31 mouse cellular contexts compared by ENCODE assay signal in the genomic region with DNA sequence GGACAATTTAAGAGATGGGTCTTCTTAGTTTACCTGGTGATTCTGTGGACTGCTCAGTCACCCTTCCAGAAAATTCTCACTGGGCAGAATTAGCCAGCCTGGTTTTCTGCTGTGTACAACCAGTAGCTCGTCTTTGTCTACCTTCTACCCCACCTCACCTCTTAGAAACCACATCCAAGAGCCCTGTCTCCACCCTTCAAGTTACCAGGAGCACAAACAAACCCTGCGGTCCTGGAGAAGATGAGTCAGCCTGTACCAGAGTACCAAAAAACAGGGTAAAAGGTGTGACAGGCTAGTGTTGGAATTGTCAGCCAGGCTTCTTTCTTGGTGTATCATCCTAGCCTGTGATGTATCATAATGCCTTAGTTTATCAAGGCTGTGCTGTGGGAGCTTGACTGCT. TPM values are rescaled to one million over a fixed set of nuclear protein-coding genes. Genes with fewer than 3 reads are reported as not detected.
DNase-seq lines count a peak whose midpoint lies in the region; ATAC-seq and TF ChIP-seq lines count a peak whose summit lies in the region.
"Had no signal": no experiment of that assay in that cellular context is flagged by ENCODE, and none has a peak within 500 bp of the region (broad histone marks: within the 10 kb centered on the region; RNA-seq: fewer than 3 reads in every experiment).

No protein-coding gene starts in this region.

- H3K9ac ChIP-seq in intestine, postnatal 0 days (ENCODE audit: low read depth, low read length): no peak overlapping the region
- H3K9ac ChIP-seq in intestine, embryonic 16.5 days (ENCODE audit: low read depth, low read length): no peak overlapping the region
- H3K9ac ChIP-seq: embryonic facial prominence, embryonic 15.5 days; forebrain, embryonic 12.5 days had no signal

- ATAC-seq in intestine, postnatal 0 days: no peak
- no peak for ATAC-seq in intestine, embryonic 16.5 days
- ATAC-seq: forebrain, embryonic 16.5 days; Patski had no signal

- no peak overlapping the region for H3K4me2 ChIP-seq in intestine, postnatal 0 days (replicated peaks; ENCODE audit: low read depth)
- no peak overlapping the region for H3K4me2 ChIP-seq in intestine, embryonic 16.5 days (ENCODE audit: low read depth, low read length)
- H3K4me2 ChIP-seq: embryonic facial prominence, embryonic 15.5 days; forebrain, embryonic 12.5 days; hindbrain, embryonic 13.5 days had no signal

- 0 out of 2 replicates have a peak, but pooled peaks cover 7% of the 10 kb centered on the region for H3K4me1 ChIP-seq in intestine, postnatal 0 days (replicated peaks; ENCODE audit: control insufficient read depth, insufficient read depth, low read length)
- peaks cover 10% of the 10 kb centered on the region; the same call in 1 of the 2 replicates for H3K4me1 ChIP-seq in intestine, embryonic 16.5 days (ENCODE audit: control insufficient read depth, insufficient read depth, low read length)
- H3K4me1 ChIP-seq in limb, embryonic 10.5 days: peaks cover 22% of the 10 kb centered on the region; the same call in 1 of the 2 replicates
- peaks cover 21% of the 10 kb centered on the region for H3K4me1 ChIP-seq in hindbrain, embryonic 10.5 days (replicated peaks)

- H3K36me3 ChIP-seq in intestine, postnatal 0 days (ENCODE audit: control insufficient read depth, insufficient read depth): no peaks in the 10 kb centered on the region
- no peaks in the 10 kb centered on the region for H3K36me3 ChIP-seq in intestine, embryonic 16.5 days (ENCODE audit: control insufficient read depth, insufficient read depth, low read length)
- H3K36me3 ChIP-seq in limb, embryonic 10.5 days: no peaks in the 10 kb centered on the region
- no peaks in the 10 kb centered on the region for H3K36me3 ChIP-seq in hindbrain, embryonic 10.5 days
- H3K36me3 ChIP-seq: embryonic facial prominence, embryonic 15.5 days; forebrain, embryonic 12.5 days; hindbrain, embryonic 13.5 days had no signal

- H3K27ac ChIP-seq in intestine, postnatal 0 days (ENCODE audit: low read depth, low read length): 0 out of 2 replicates have a peak overlapping the region, but pooled peaks have one; percentile 5
- no peak overlapping the region for H3K27ac ChIP-seq in intestine, embryonic 16.5 days (ENCODE audit: low read length)
- H3K27ac ChIP-seq in limb, embryonic 10.5 days: 0 out of 2 replicates have a peak overlapping the region, but pooled peaks have one; percentile 27
- no peak overlapping the region for H3K27ac ChIP-seq in hindbrain, embryonic 10.5 days
- H3K27ac ChIP-seq: embryonic facial prominence, embryonic 15.5 days; forebrain, embryonic 12.5 days; hindbrain, embryonic 13.5 days had no signal

- WGBS in intestine, postnatal 0 days: 86% methylated on average over 2 of the region's 2 CpGs
- 74% methylated on average over 2 of the region's 2 CpGs for WGBS in intestine, embryonic 16.5 days
- WGBS in limb, embryonic 10.5 days: 91% methylated on average over 2 of the region's 2 CpGs
- WGBS in hindbrain, embryonic 10.5 days: 84% methylated on average over 2 of the region's 2 CpGs

- no peak overlapping the region for H3K4me3 ChIP-seq in intestine, postnatal 0 days (ENCODE audit: low read depth, low read length)
- H3K4me3 ChIP-seq in intestine, embryonic 16.5 days (ENCODE audit: low read length): no peak overlapping the region
- H3K4me3 ChIP-seq in limb, embryonic 10.5 days: no peak overlapping the region
- H3K4me3 ChIP-seq in hindbrain, embryonic 10.5 days: no peak overlapping the region
- H3K4me3 ChIP-seq: embryonic facial prominence, embryonic 15.5 days; erythroblast, embryonic 14.5 days; forebrain, embryonic 12.5 days; hindbrain, embryonic 13.5 days had no signal

- peak; percentile 66 for DNase-seq in CD4-positive, CD25-positive, alpha-beta regulatory T cell, adult 2 months (ENCODE audit: low read depth, low spot score)
- DNase-seq in T-cell, adult 2 months (ENCODE audit: low spot score): peak; percentile 76
- no peak for DNase-seq in limb, embryonic 10.5 days (ENCODE audit: low spot score)
- DNase-seq in adrenal gland, postnatal 25 days: no peak
- DNase-seq in gastrocnemius, postnatal 25 days: no peak
- no peak for DNase-seq in hindbrain, embryonic 10.5 days (ENCODE audit: low spot score)
- DNase-seq: adrenal gland, adult 8-10 months; cerebellum, adult 11 months; cerebellum, adult 8-10 months; cerebellum, postnatal 14 days; embryo, embryonic 11 days; gastrocnemius, postnatal 14 days; heart, postnatal 10 days; heart, postnatal 4 days; kidney, adult 18-20 months had no signal

- no peaks in the 10 kb centered on the region for H3K9me3 ChIP-seq in intestine, postnatal 0 days (ENCODE audit: control insufficient read depth)
- no peaks in the 10 kb centered on the region for H3K9me3 ChIP-seq in intestine, embryonic 16.5 days (ENCODE audit: control insufficient read depth, low read length)
- no peaks in the 10 kb centered on the region for H3K9me3 ChIP-seq in limb, embryonic 10.5 days (replicated peaks)
- no peaks in the 10 kb centered on the region for H3K9me3 ChIP-seq in hindbrain, embryonic 10.5 days
- H3K9me3 ChIP-seq: embryonic facial prominence, embryonic 15.5 days; forebrain, embryonic 12.5 days; hindbrain, embryonic 13.5 days had no signal

- no peaks in the 10 kb centered on the region for H3K27me3 ChIP-seq in intestine, postnatal 0 days (replicated peaks; ENCODE audit: control insufficient read depth, insufficient read depth, low read length)
- no peaks in the 10 kb centered on the region for H3K27me3 ChIP-seq in intestine, embryonic 16.5 days (replicated peaks; ENCODE audit: control insufficient read depth, insufficient read depth, low read length)
- no peaks in the 10 kb centered on the region for H3K27me3 ChIP-seq in limb, embryonic 10.5 days (ENCODE audit: low read depth, poor library complexity, severe bottlenecking)
- H3K27me3 ChIP-seq in hindbrain, embryonic 10.5 days (ENCODE audit: insufficient read depth, poor library complexity, severe bottlenecking): 0 out of 2 replicates have a peak, but pooled peaks cover 9% of the 10 kb centered on the region
- H3K27me3 ChIP-seq: embryonic facial prominence, embryonic 15.5 days; forebrain, embryonic 12.5 days; hindbrain, embryonic 13.5 days; Patski had no signal

- TF ChIP-seq CTCF in intestine, postnatal 0 days (IDR thresholded peaks at IDR 0.05; ENCODE audit: low read depth): no peak

RNA-seq across cellular contexts. Expression of gene Gm21885, which starts 6.0 kb away (rescaled TPM):
- 92.5 and 139 TPM in 2 replicates for polyA plus RNA-seq in intestine, postnatal 0 days (2015; fragmentation: Nextera tagmentation; extraction: Ambion mirVana)
- 92.1 and 137 TPM in 2 replicates for polyA plus RNA-seq in intestine, embryonic 16.5 days (2015; fragmentation: Nextera tagmentation; extraction: Ambion mirVana)
- not detected in 2 replicates for polyA plus RNA-seq in limb, embryonic 10.5 days (2016; fragmentation: Nextera tagmentation; extraction: Ambion mirVana)
- not detected in 2 replicates for total RNA-seq in adrenal gland, postnatal 25 days (2021)
- not detected for total RNA-seq in gastrocnemius, postnatal 25 days (2021)
- polyA plus RNA-seq in hindbrain, embryonic 10.5 days (2016; fragmentation: Nextera tagmentation; extraction: Ambion mirVana): not detected in 2 replicates
- total RNA-seq: adrenal gland, adult 8-10 months; adrenal gland, postnatal 4 days; common myeloid progenitor, adult 5-6 weeks; gastrocnemius, adult 18-20 months; gastrocnemius, postnatal 14 days; granulocyte monocyte progenitor cell, adult 5-6 weeks; heart, postnatal 10 days; heart, postnatal 4 days had no signal
- polyA plus RNA-seq: brain, embryonic 14.5 days; C2C12; embryonic facial prominence, embryonic 11.5 days; embryonic facial prominence, embryonic 15.5 days; erythroblast, embryonic 14.5 days; forebrain, embryonic 12.5 days; frontal cortex, adult 2 months; Patski had no signal

RNA-seq across cellular contexts. Expression of gene Wfikkn2, which starts 29.9 kb away (rescaled TPM):
- 0.50 and 0.66 TPM in 2 replicates for polyA plus RNA-seq in intestine, postnatal 0 days (2015; fragmentation: Nextera tagmentation; extraction: Ambion mirVana)
- 1.8 and 2.2 TPM in 2 replicates for polyA plus RNA-seq in intestine, embryonic 16.5 days (2015; fragmentation: Nextera tagmentation; extraction: Ambion mirVana)
- polyA plus RNA-seq in limb, embryonic 10.5 days (2016; fragmentation: Nextera tagmentation; extraction: Ambion mirVana): 1.6 and 7.9 TPM in 2 replicates
- 0.39 TPM in 1 of 2 replicates, not detected in the other for total RNA-seq in adrenal gland, postnatal 25 days (2021)
- 1 to 10 TPM; 4.1 to 5.8 TPM for total RNA-seq in gastrocnemius, postnatal 25 days (2021)
- polyA plus RNA-seq in hindbrain, embryonic 10.5 days (2016; fragmentation: Nextera tagmentation; extraction: Ambion mirVana): 0.61 and 2.0 TPM in 2 replicates
- total RNA-seq: granulocyte monocyte progenitor cell, adult 5-6 weeks had no signal
- polyA plus RNA-seq: erythroblast, embryonic 14.5 days had no signal

RNA-seq across cellular contexts. Expression of gene Luc7l3, which starts 46.1 kb away (rescaled TPM):
- polyA plus RNA-seq in intestine, postnatal 0 days (2015; fragmentation: Nextera tagmentation; extraction: Ambion mirVana): 52.4 and 60.1 TPM in 2 replicates
- 65.5 and 74.6 TPM in 2 replicates for polyA plus RNA-seq in intestine, embryonic 16.5 days (2015; fragmentation: Nextera tagmentation; extraction: Ambion mirVana)
- 89.9 and 107 TPM in 2 replicates for polyA plus RNA-seq in limb, embryonic 10.5 days (2016; fragmentation: Nextera tagmentation; extraction: Ambion mirVana)
- 97.2 and 105 TPM in 2 replicates for total RNA-seq in adrenal gland, postnatal 25 days (2021)
- 10 to 100 TPM; 33.9 to 36.3 TPM for total RNA-seq in gastrocnemius, postnatal 25 days (2021)
- polyA plus RNA-seq in hindbrain, embryonic 10.5 days (2016; fragmentation: Nextera tagmentation; extraction: Ambion mirVana): 72.3 and 103 TPM in 2 replicates

RNA-seq across cellular contexts. Expression of gene Ankrd40, which starts 52.1 kb away (rescaled TPM):
- polyA plus RNA-seq in intestine, postnatal 0 days (2015; fragmentation: Nextera tagmentation; extraction: Ambion mirVana): 18.0 and 19.6 TPM in 2 replicates
- polyA plus RNA-seq in intestine, embryonic 16.5 days (2015; fragmentation: Nextera tagmentation; extraction: Ambion mirVana): 11.8 and 11.9 TPM in 2 replicates
- 18.1 and 21.3 TPM in 2 replicates for polyA plus RNA-seq in limb, embryonic 10.5 days (2016; fragmentation: Nextera tagmentation; extraction: Ambion mirVana)
- total RNA-seq in adrenal gland, postnatal 25 days (2021): 154 and 158 TPM in 2 replicates
- total RNA-seq in gastrocnemius, postnatal 25 days (2021): 100 to 1,000 TPM; 191 to 205 TPM
- polyA plus RNA-seq in hindbrain, embryonic 10.5 days (2016; fragmentation: Nextera tagmentation; extraction: Ambion mirVana): 11.7 and 12.5 TPM in 2 replicates

Comparison
In these comparisons a context has a peak if more than half of its experiments do, and no peak if none do; other contexts are left out.
1. H3K27ac ChIP-seq: peak in intestine, postnatal 0 days (single experiment) and limb, embryonic 10.5 days (single experiment); none in intestine, embryonic 16.5 days (single experiment) and hindbrain, embryonic 10.5 days (single experiment).
2. DNase-seq: peak in CD4-positive, CD25-positive, alpha-beta regulatory T cell, adult 2 months (single experiment) and T-cell, adult 2 months (single experiment); none in limb, embryonic 10.5 days (single experiment), adrenal gland, postnatal 25 days (single experiment), gastrocnemius, postnatal 25 days (single experiment) and hindbrain, embryonic 10.5 days (single experiment).
3. RNA of gene Gm21885, which starts 6.0 kb away (polyA plus RNA-seq): 92.5 to 139 TPM in intestine, postnatal 0 days and 92.1 to 137 TPM in intestine, embryonic 16.5 days; not detected in limb, embryonic 10.5 days and not detected in hindbrain, embryonic 10.5 days; every median in the first group is over 10 times any median in the second.